Mouse (Mus musculus) spleen, embryonic (tissue): ENCODE results near the gene Rerg.

Experiments
- CTCF ChIA-PET: fragments of 350-600 bp; sonication (Branson Sonifier 250); formaldehyde crosslinking; loops from one replicate; lab custom pipeline; 2022; lab: Charles Lee

Gene Rerg

GRCm38 (mm10) chr6:137170226-137170625 lies at the start of gene Rerg:
TSS of gene Rerg (minus strand) at chr6:137170497.
- CTCF ChIA-PET = no interaction called here

- CTCF ChIA-PET = no interaction called here
These were observed 47.7 kb upstream of the Rerg start for GRCm38 (mm10) chr6:137217841-137218463.

- CTCF ChIA-PET = no interaction called here
These were observed 41.1 kb upstream of the Rerg start for GRCm38 (mm10) chr6:137211441-137211840.

- CTCF ChIA-PET = interaction anchor here (0.7 kb wide), 1 partner anchor 12 kb away, joined by 7 read pairs; no protein-coding TSS in a partner anchor
These were observed 40.7 kb upstream of the Rerg start for GRCm38 (mm10) chr6:137210991-137211390.

GRCm38 (mm10) chr6:137209992-137210391 lies 39.7 kb upstream of the Rerg start:
- CTCF ChIA-PET = no interaction called here

GRCm38 (mm10) chr6:137207126-137207525 lies 36.8 kb upstream of the Rerg start:
- CTCF ChIA-PET = no interaction called here

GRCm38 (mm10) chr6:137205662-137206400 lies 35.5 kb upstream of the Rerg start:
- CTCF ChIA-PET = no interaction called here

GRCm38 (mm10) chr6:137202661-137203060 lies 32.4 kb upstream of the Rerg start:
- CTCF ChIA-PET = no interaction called here

- CTCF ChIA-PET = no interaction called here
These were observed 31.3 kb upstream of the Rerg start for GRCm38 (mm10) chr6:137201578-137201977.

GRCm38 (mm10) chr6:137201166-137201565 lies 30.9 kb upstream of the Rerg start:
- CTCF ChIA-PET = no interaction called here

- CTCF ChIA-PET = no interaction called here
These were observed 21.8 kb upstream of the Rerg start for GRCm38 (mm10) chr6:137192063-137192462.

- CTCF ChIA-PET = no interaction called here
These were observed 20.7 kb upstream of the Rerg start for GRCm38 (mm10) chr6:137191026-137191425.

- CTCF ChIA-PET = no interaction called here
These were observed 20.3 kb upstream of the Rerg start for GRCm38 (mm10) chr6:137190577-137190976.

- CTCF ChIA-PET = no interaction called here
These were observed 18.2 kb upstream of the Rerg start for GRCm38 (mm10) chr6:137188375-137188926.

GRCm38 (mm10) chr6:137187426-137187825 lies 17.1 kb upstream of the Rerg start:
- CTCF ChIA-PET = no interaction called here

GRCm38 (mm10) chr6:137180636-137181035 lies 10.3 kb upstream of the Rerg start:
- CTCF ChIA-PET = no interaction called here

- CTCF ChIA-PET = no interaction called here
These were observed 9.8 kb upstream of the Rerg start for GRCm38 (mm10) chr6:137180115-137180514.

GRCm38 (mm10) chr6:137179026-137179425 lies 8.7 kb upstream of the Rerg start:
- CTCF ChIA-PET = no interaction called here

GRCm38 (mm10) chr6:137170646-137171045 lies 349 bp upstream of the Rerg start:
- CTCF ChIA-PET = no interaction called here

- CTCF ChIA-PET = interaction anchor here (0.6 to 0.7 kb wide), 2 partner anchors 116 to 642 kb away, joined by 3 read pairs; no protein-coding TSS in a partner anchor
These were observed 927 bp downstream of the Rerg start for GRCm38 (mm10) chr6:137169171-137169968.

GRCm38 (mm10) chr6:137166843-137167242 lies 3.5 kb downstream of the Rerg start:
- CTCF ChIA-PET = no interaction called here

GRCm38 (mm10) chr6:137163571-137163970 lies 6.7 kb downstream of the Rerg start:
- CTCF ChIA-PET = interaction anchor here (0.6 kb wide), 1 partner anchor 8 kb away, joined by 3 read pairs; no protein-coding TSS in a partner anchor
